Mouse (Mus musculus): Measurements from ENCODE around the gene Fkbp8.
"Not testable (repeated sequence)": the region's sequence is repeated elsewhere in the genome, so short reads cannot be mapped to it uniquely, and the experiment has no call there.

Gene Fkbp8

DNA sequence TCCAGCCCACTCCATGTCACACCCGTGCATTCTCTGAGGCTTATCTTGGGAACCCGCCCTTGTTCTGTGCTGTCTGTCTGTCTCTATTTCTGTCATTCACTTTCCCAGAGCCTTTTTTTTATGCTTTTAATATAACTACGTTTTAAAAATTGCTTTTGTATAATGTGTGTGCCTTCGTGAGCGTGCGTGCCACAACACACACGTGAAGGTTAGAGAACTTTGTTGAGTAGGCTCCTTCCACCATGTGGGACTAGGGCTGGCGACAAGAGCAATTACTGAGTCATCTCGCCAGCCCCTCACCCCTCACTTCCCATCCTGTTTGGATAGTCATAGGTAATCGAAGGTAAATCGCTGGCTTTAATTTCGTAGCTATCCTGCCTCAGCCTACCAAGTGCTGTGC is 25.0 kb upstream of the Fkbp8 start:
- no peak for DNase-seq

DNA sequence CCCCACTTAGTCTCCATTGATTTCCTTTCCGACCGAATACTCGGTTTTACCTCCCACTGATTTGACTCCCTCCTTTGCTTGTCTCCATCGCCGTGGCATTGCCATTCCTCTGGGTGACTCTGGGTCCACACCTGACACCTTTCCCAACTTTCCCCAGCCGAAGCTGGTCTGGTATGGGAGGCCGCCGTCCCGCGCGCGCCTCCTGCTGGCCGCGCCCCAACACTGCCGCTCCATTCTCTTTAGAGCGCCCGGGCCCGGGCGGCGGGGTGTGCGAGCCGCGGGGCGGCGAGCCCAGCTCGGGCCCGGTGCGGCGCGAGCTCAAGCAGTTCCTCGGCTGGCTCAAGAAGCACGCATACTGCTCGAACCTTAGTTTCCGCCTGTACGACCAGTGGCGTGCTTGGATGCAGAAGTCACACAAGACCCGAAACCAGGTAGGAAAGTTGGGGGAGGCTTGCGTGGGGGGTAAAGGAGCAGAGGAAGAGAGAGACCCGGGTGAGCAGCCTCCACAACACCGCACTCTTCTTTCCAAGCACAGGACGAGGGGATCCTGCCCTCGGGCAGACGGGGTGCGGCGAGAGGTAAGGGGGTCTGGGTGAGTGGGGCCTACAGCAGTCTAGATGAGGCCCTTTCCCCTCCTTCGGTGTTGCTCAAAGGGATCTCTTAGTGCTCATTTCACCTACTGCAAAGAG is 24.3 kb upstream of the Fkbp8 start:
- peak; percentile 74 to 78 for DNase-seq

DNA sequence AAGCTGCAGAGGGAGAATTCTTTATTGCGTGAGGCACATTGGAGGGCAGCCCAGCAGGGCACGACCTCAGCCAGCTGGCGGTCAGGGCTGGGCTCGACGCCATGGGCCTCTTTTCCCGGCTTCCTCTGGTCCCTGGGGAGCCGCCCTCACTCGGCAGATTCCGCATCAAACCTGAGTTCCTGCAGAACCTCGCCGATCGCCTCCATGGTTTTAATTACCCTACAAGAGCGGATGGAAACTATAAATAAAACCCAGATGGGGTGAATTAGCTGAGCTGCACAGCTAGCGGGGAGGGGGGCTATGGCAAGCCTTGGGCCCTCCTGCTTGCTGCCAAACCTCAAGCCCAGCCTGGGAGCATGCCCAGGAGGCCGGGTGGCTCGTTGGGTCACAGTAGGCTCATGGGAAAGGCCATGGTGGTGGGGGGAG is 23.2 kb upstream of the Fkbp8 start:
- DNase-seq = peak; percentile 75 to 83

DNA sequence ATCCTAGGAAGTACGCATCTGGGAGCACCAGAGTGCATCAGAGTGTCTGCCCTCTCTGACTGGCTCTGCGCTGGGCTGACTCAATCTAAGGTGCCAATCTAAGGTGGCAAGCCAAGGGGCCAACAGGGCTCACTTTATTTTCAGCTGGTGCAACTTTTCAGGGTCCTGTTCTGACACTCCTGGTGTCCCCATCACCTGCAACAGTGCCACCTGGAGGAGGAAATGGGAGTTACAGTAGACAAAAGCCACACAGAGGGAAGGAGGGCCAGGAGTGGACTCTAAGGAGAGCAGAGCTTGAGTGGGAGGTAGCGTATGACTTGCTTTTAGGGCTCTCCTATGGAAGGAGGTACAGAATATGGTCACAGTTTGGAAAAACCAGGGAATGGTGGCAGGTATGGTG is 22.7 kb upstream of the Fkbp8 start:
- DNase-seq = peak; percentile 70 to 89

DNA sequence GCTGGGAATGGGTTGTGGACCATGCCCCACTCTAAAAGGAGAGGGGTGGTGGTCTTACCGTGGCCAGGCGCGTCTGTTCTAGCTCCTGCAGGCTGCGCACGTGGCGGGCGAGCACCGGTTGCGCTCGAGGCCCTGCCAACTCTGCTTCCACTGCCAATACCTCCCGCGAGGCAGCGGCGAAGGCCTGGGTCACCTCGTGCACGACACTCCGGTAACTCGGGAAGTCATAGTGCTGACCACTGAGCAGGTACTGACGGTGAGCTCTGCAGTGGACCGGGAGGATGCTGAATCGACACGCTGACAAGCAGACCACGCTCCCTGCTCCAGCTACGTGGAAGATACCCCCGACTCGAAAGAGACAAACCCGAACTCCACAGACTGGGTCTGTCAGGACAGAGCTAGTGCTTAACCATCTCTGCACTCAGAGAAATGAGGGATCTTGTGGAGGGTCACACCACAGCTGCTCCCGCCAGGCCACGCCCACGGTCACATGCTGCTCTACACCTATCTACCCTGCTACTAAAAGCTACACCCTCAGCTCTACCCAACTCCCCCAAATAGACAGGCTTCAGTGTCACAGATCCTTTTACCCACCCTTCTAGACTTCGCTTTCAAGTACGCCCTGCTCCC is 21.7 kb upstream of the Fkbp8 start:
- peak in 1 of 2 experiments; percentile 56 for DNase-seq

DNA sequence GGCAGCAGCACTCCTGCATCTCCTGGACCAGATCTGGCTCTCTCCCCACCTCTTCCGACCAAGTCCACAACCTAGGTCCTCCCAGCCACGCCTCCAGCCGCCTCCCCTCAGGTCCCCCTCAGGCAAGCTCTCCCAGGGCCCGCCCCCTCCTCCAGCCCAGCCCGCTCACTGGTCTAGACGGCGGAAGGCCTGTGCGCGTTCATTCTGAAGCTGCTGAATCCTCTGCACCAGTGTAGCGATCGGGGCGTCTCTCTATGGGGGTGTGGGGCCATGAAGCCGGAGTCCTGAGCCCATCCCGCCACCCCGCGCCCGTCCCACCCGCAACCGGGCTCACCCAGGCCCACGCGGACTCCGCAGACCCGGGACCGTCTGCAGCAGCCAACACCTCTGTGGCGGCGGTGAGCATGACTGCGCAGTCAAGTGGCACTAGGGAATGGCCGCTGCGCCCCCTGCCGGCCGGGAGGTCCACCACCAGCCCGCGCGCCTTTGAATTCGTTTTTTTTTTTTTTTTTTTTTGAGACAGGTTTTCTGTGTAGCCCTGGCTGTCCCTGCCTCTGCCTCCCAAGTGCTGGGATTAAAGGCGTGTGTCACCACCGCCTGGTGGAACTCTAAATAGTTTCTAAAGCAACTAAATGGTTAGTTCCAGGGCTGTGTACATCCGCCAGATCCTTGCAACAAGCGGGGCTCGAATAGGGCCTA is 21.0 kb upstream of the Fkbp8 start, which contains the start of gene Rex1bd:
Rex1bd (minus strand) TSS at position 425 of the 699 bp plus-strand sequence.
- peak; percentile 97 to 99 for DNase-seq

DNA sequence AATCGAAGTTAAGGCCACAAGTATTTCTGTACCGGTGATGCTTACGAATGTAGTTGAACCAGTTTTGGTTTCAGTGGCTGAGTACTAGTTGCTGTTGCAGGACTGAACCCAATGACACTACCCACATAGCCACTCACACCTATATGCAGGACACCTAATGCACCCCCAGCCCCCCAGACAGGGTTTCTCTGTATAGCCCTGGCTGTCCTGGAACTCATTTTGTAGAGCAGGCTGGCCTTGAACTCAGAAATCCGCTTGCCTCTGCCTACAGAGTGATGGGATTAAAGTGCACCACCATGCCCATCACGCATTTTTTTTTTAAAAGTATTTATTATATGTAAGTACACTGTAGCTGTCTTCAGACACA is 20.5 kb upstream of the Fkbp8 start:
- DNase-seq = peak in 1 of 2 experiments; percentile 37

DNA sequence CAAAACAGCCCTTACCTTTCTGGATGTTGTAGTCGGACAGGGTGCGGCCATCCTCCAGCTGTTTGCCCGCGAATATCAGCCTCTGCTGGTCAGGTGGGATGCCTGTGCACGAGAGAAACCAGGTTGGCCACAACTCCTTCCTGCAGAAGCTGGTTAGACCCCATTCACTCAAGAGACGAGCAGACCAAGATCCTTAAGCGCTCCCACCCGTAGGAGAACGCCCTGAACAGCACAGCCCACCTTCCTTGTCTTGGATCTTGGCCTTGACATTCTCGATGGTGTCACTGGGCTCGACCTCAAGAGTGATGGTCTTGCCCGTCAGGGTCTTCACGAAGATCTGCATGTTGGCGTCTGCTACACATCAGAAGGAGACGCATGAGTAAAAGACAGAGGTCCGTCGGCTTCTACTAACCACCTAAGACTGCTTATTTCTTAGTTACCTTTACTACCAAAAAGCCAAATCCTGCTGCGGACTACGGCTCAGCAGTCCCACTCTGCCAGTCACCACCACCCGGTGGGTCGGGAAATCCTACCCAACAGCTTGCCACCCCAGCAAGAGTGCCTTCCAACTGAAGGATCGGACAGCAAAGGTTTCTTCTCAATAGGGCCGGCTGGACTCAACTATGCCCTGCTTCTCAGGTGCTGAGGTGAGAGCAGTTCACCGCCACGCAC is 18.1 kb upstream of the Fkbp8 start:
- peak in 1 of 2 experiments; percentile 40 for DNase-seq

DNA sequence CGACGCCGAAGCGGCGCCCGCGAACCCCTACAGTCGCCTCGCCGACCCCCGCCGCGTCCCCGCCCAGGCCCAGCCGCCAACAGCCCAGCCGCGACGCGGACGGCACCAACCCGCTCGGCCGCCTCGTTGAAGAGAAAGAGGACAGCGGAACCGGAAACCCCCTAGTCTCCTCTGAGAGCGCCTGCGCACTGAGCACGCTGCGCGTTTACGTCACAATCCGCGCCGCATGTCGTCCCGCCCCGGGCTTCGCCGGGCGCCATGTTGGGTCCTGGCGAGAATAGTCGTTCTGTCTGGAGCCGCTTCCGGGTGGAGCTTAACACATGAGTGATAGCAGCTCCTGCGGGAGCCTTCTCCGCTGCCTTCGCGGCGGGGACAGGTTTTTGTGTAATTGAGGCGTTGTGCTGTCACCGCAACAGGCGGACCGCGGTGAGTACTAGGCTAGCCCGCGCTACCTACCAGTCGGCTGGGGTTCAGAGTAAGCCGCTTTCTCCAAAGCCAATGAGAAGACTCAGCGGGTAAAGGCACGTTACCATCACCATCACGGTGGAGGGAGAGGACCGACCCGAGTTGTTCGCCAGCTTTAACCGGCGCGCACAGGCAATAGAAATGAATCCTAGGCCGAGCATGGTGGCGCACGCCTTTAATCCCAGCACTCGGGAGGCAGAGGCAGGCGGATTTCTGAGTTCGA is 17.2 kb upstream of the Fkbp8 start, which contains the start of gene Uba52:
Uba52 (minus strand) TSS at position 574 of the 688 bp plus-strand sequence.
- DNase-seq = peak; percentile 97 to 98

DNA sequence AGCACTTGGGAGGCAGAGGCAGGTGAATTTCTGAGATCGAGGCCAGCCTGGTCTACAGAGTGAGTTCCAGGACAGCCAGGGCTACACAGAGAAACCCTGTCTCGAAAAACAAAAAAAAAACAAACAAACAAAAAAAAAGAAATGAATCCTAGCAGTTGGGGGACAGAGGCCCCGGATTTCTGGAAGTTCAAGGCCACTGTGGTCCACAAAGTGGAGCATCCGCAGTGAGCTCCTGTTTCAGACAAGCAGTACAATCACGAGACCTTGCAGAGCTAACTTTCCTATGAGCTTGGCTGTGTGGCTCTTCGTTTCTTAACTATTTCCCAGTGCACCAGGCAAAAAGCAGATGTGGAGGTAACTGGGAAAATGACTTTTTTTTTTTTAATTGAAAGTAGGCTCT is 16.4 kb upstream of the Fkbp8 start:
- not testable (repeated sequence) for DNase-seq

DNA sequence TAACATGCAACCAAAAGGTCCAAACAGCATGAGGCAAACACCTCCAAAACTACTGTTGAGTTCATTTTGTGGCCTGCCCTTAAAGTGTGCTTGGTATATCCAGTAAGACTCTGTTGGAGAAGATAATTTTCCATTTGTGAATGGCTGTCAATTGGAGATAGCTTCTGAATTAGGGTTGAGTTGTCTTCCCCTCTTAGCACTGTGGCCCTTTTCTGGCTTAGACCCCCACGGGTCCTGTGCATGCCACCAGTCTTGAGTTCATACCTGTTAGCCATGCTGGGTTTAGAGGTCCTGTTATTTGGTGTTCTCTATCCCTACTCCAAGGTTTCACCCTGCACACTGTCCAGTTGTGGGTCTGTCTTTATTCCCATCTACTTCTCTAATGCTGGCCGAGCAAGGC is 15.8 kb upstream of the Fkbp8 start:
- no peak for DNase-seq

DNA sequence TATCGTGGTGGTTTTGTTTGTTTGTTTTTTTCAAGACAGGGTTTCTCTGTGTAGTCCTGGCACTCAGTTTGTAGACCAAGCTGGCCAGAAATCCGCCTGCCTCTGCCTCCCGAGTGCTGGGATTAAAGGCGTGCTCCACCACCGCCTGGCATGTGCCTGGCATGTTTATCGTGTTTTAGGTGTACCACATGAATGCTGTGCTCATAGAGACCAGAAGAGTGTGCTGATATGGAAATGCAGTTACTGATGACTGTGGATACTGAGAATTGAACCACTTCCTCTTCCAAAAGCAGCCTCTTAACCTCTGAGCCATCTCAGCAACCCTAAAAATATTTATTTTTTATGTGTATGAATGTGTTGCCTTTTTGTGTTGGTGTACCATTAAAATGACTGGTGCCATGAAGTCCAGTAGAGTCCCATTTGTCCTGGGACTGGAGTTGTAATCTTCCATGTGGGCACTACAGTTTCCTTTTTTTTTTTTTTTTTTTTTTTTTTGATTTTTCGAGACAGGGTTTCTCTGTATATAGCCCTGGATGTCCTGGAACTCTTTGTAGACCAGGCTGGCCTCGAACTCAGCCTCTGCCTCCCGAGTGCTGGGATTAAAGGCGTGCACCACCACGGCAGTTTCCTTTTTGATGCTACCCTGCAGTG is 15.1 kb upstream of the Fkbp8 start:
- no peak for DNase-seq

DNA sequence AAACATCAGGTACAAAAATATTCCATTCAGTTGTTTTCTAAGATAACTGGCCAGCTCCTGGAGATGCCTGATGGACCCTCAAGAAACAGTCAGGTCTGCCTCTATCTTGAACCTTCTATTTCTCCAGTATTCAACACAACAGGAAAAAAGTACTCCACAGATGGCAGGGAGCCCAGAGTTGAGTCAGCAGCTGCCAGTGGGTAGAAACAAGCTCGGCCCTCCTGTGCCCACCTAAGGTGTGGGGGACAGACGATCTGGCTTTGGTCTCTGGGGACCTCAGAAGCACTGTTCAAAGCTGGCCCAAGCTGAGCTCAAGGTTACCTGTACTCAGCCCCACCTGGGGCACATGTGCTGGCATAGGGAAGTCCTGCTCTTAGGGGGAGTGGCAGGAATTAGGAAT is 14.1 kb upstream of the Fkbp8 start:
- peak in 1 of 2 experiments; percentile 44 for DNase-seq

DNA sequence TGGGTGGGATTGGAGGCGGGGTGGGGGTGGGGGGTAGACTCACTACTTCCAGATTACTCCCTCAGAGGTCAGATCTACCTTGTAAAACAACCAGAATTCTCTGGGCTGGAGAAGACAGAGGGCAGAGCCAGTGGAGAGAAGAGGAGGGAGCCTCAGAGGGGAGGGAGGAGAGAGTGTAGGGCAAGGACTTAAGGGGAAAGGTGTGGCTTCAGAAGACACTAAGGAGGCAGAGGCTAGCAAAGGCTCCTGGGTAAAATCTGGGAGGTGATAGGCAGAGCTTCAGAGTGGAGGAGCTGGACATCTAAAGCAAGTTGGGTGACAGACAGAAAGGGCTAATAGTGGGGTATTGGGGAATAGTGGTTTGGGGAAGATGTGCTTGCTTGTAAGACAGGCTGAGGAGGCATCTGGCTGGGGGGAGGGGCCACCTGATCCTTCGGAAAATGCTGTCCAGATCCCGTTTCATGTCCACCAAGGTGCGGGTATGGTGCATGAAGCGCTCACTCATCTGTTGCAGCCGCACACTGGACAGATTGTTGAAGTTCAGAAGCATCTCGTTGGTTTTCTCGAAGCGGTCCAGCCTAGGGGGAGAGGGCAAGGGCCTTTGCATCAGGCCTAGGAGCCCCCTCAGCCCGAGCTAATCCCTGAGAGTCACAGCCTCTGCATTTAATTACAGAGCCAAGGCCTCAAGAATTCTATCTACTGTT is 9.4 kb upstream of the Fkbp8 start:
- DNase-seq = no peak

DNA sequence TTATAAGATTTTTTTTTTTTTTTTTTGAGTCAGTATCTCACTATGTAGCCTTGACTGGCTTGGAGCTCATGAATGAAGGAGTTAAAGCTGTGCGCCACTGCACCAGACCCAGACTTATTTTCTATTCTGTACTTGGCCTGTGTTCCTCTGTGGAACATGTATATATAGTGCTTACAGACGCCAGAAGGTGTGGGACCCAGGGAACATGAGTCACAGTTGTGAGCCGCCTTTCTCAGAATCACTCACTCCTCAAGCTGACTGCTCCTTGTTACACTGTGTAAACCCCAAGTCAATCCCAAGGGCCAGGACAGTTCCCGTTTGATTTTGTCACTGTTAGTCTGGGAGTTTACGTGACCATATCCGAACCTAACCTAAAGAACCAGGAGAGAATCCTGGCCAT is 8.5 kb upstream of the Fkbp8 start:
- DNase-seq = no peak

DNA sequence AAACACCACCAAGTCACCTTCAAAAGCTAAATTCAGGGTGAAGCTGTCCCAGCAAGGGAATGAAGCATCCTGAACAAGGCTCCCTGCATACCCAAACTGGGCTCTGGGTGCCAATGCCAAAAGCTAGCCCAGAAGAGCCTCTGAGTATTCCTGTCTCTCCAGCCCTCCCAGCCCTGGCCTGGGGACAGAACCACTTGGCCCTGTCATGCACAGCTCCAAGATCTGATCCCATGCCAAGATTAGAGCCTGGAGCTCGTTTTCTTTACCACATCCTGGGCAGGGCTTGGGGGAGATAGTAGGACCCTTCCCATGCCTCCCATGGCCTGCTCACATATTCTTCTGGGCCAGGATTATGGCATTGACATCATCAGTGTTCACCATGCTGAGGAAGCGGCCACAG is 7.9 kb upstream of the Fkbp8 start:
- DNase-seq = no peak

DNA sequence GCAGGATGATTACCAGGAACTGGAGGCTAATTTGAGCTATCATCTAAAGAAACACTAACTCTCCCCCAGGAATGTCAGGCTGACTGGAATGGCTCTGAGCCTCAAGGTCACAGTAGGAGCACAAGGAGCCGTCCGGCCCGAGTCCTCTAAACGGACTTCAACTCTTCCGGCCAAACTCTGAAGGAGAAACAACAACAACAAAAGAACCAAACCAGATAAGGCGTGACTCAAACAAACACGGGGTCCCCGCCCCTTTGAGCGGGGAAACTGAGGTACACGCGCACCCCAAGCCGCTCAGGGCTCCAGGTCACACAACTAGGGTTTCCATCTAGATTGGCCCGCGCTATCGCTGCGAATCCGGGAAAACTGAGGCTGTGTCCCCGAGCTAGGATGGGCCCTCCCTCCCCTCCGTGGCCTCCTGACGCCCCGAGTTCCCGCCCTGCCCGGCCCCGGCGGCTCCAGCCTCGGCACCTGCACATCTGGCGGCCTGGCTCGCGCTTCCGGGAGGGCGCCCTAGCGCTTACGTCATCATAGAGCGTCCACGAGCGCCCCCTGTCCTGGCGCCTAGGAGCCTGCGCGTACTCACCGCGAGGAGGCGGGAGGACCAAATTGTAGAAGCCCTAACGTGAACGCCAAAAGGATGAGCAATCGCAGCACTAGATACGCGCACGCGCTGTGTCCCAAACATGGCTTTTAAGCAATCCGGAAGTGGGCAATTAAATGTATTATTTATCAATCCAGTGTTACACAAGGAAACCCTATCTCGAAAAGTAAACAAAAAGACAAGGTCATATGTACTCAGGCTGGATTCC is 4.7 kb upstream of the Fkbp8 start:
- peak; percentile 96 to 98 for DNase-seq

DNA sequence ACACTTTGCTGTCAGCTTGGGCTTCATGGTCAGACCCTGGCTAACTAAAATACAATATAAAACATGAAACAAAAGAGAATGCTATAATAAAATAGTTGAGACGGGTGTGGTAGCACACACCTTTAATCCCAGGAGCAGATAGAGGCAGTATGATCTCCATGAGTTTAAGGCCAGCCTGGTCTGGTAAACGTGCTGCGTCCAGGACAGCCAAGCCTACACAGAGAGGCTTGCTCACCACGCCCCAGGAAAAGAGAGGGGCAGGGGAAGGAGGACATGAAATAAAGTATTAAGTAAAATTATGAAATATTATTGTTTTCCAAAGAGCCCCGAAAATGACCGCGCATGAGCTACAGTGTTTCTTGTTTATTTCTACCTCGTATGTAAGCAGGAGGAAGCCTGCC is 413 bp upstream of the Fkbp8 start:
- DNase-seq = no peak

DNA sequence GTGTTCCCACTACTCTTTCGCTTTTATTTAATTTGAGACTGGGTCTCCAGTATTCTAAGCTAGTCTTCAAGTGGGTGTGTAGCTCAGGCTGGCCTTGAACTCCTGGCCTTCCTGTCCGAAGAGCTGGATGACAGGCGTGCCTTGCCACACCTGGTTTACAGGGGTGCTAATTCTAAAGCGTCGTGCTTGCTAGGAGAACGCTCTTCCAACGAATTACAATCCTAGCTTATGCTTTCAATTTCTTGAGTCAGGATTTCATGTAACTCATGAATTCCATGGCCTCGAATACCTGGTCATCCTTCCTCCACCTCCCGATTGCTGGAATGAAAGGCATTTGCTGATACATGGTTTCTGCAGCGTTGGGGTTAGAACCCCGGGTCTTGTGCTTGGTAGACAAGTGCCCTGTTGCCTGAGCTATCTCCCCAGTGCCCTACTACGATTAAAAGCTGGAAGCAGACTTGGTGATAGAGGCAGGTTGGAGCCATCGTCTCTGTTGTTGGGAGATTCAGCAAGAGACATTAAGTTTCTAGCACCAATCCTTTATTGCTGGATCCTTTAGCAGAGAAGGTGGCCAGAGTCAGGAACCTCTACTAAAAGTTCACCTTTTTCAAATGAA is 766 bp downstream of the Fkbp8 start:
- no peak for DNase-seq

DNA sequence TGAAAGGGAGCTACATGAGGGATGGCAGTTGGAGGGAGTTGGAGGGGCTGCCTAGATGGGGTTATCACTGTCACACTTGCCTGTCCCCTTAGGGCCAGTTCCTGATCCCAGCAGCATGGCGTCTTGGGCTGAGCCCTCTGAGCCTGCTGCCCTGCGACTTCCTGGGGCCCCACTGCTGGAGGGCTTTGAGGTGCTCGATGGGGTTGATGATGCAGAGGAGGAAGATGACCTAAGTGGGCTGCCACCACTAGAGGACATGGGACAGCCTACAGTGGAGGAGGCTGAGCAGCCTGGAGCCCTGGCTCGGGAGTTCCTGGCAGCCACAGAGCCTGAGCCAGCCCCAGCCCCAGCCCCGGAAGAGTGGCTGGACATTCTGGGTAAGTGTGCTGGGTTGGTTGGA is 1.8 kb downstream of the Fkbp8 start:
- DNase-seq = no peak
